Mouse (Mus musculus) frontal cortex, adult (tissue): ENCODE measurements around the gene Olfr444.

Source experiments
- ATAC-seq: cut with Nextera tagmentation; 2 replicates; pipeline ENCODE4 v1.9.2; 2017; ENCODE audit warnings: mild to moderate bottlenecking, moderate library complexity, mixed read lengths; ENCODE audit not compliant: low TSS enrichment

Gene Olfr444

GRCm38 (mm10) chr6:42948767-42949166 is at the start of gene Olfr444:
TSS of gene Olfr444 (plus strand) at chr6:42949067.
- ATAC-seq: no peak

- ATAC-seq: no peak
Measured at GRCm38 (mm10) chr6:42900345-42900744, 48.5 kb upstream of the Olfr444 start.

- ATAC-seq: no peak
Measured at GRCm38 (mm10) chr6:42908578-42908977, 40.3 kb upstream of the Olfr444 start, which contains the start of gene Olfr447. TSS of gene Olfr447 (plus strand) at chr6:42908878.

GRCm38 (mm10) chr6:42921077-42921476 is 27.8 kb upstream of the Olfr444 start, which contains the start of gene Olfr446:
TSS of gene Olfr446 (plus strand) at chr6:42921377.
- ATAC-seq: no peak

- no peak for ATAC-seq
Measured at GRCm38 (mm10) chr6:42980377-42980776, 31.5 kb downstream of the Olfr444 start.
